Mouse (Mus musculus) heart, postnatal 14 days (tissue): ENCODE measurements at regions not wholly inside any gene's neighbourhood (a gene's known extent, or its start where the extent isn't known, plus 50 kb on each side); places are given as distances from the start of the nearest gene placed in this dataset.

ENCODE experiments used
- DNase-seq, 2 experiments: peaks; one replicate each; pipeline ENCODE4 v3.0.0; 2021 to 2022
- intact Hi-C: fragments of 180-260 bp; cut with DNase I; formaldehyde crosslinking; loops from one replicate; pipeline ENCODE4 v1.15.1; 2025

- intact Hi-C loops, result no loop called here
- peak; percentile 24 to 40 for DNase-seq
Measured at GRCm38 (mm10) chr13:90394815-90395241, 305.4 kb upstream of the Xrcc4 start.

GRCm38 (mm10) chr13:90392415-90392814 is 303.0 kb upstream of the Xrcc4 start:
- intact Hi-C loops, result no loop called here
- DNase-seq, result no peak

GRCm38 (mm10) chr13:90376619-90377018 is 287.2 kb upstream of the Xrcc4 start:
- intact Hi-C loops, result no loop called here

GRCm38 (mm10) chr13:90376207-90376606 is 286.8 kb upstream of the Xrcc4 start:
- no peak for DNase-seq
- intact Hi-C loops, result no loop called here

More at GRCm38 (mm10) chr13:90376619-90377018, 287.2 kb upstream of the Xrcc4 start:
- no peak for DNase-seq

GRCm38 (mm10) chr13:90371415-90372150 is 282.2 kb upstream of the Xrcc4 start:
- intact Hi-C loops, result no loop called here
- DNase-seq, result peak in 1 of 2 experiments; percentile 10

GRCm38 (mm10) chr13:90370746-90371414 is 281.5 kb upstream of the Xrcc4 start:
- intact Hi-C loops, result no loop called here

GRCm38 (mm10) chr13:90364518-90365027 is 275.2 kb upstream of the Xrcc4 start:
- intact Hi-C loops, result no loop called here

More at GRCm38 (mm10) chr13:90370746-90371414, 281.5 kb upstream of the Xrcc4 start:
- DNase-seq, result no peak

GRCm38 (mm10) chr13:90359861-90360601 is 270.6 kb upstream of the Xrcc4 start:
- intact Hi-C loops, result no loop called here
- peak; percentile 19 to 44 for DNase-seq

More at GRCm38 (mm10) chr13:90364518-90365027, 275.2 kb upstream of the Xrcc4 start:
- DNase-seq, result no peak

GRCm38 (mm10) chr13:90358149-90358548 is 268.7 kb upstream of the Xrcc4 start:
- intact Hi-C loops, result no loop called here
- no peak for DNase-seq

- intact Hi-C loops, result no loop called here
- no peak for DNase-seq
Measured at GRCm38 (mm10) chr13:90355602-90356001, 266.2 kb upstream of the Xrcc4 start.

GRCm38 (mm10) chr13:90342823-90343222 is 253.4 kb upstream of the Xrcc4 start:
- intact Hi-C loops, result no loop called here
- no peak for DNase-seq

- intact Hi-C loops, result no loop called here
- no peak for DNase-seq
Measured at GRCm38 (mm10) chr13:90341597-90342212, 252.3 kb upstream of the Xrcc4 start.

- intact Hi-C loops, result no loop called here
- no peak for DNase-seq
Measured at GRCm38 (mm10) chr13:90340647-90341160, 251.3 kb upstream of the Xrcc4 start.

GRCm38 (mm10) chr13:90337591-90337990 is 248.2 kb upstream of the Xrcc4 start:
- no peak for DNase-seq
- intact Hi-C loops, result no loop called here

GRCm38 (mm10) chr13:90335741-90336037 is 246.3 kb upstream of the Xrcc4 start:
- intact Hi-C loops, result no loop called here
- no peak for DNase-seq

GRCm38 (mm10) chr13:90334934-90335740 is 245.7 kb upstream of the Xrcc4 start:
- no peak for DNase-seq
- intact Hi-C loops, result no loop called here

- intact Hi-C loops, result no loop called here
- DNase-seq, result no peak
Measured at GRCm38 (mm10) chr13:90334286-90334685, 244.9 kb upstream of the Xrcc4 start.

GRCm38 (mm10) chr13:90325226-90325625 is 235.8 kb upstream of the Xrcc4 start:
- no peak for DNase-seq
- intact Hi-C loops, result no loop called here

- intact Hi-C loops, result no loop called here
Measured at GRCm38 (mm10) chr13:90313209-90313978, 224.0 kb upstream of the Xrcc4 start.

More at GRCm38 (mm10) chr13:90313209-90313978, 224.0 kb upstream of the Xrcc4 start:
- DNase-seq, result no peak
